Mouse (Mus musculus): Measurements from ENCODE around the gene Gnb1l. TPM values are rescaled to one million over a fixed set of nuclear protein-coding genes. Genes with fewer than 3 reads are reported as not detected.

The Gnb1l gene
- polyA plus RNA-seq (2017; shearing (Covaris generic)): 6.7 TPM

GRCm38 (mm10) chr16:18498558-18498990 is at the start of gene Gnb1l, which contains the start of gene Rtl10:
Gene Gnb1l (plus strand): TSS chr16:18498713.
Gene Rtl10 (plus strand): TSS chr16:18498901.

GRCm38 (mm10) chr16:18589804-18590790 is 91.6 kb downstream of the Gnb1l start, which contains the start of gene Tbx1:
Gene Tbx1 (minus strand): TSS chr16:18590671.

Other genes starting within 250 kb of the Gnb1l start
- gene Ranbp1, start 250.0 kb upstream of the Gnb1l start, polyA plus RNA-seq (2017; shearing (Covaris generic)): 159 TPM
- not detected for gene Gm49776, start 240.4 kb upstream of the Gnb1l start, polyA plus RNA-seq (2017; shearing (Covaris generic))
- gene Dgcr8, start 209.5 kb upstream of the Gnb1l start, polyA plus RNA-seq (2017; shearing (Covaris generic)): 11.0 TPM
- gene Tango2, start 150.6 kb upstream of the Gnb1l start, polyA plus RNA-seq (2017; shearing (Covaris generic)): 29.3 TPM
- gene Arvcf, start 150.5 kb upstream of the Gnb1l start, polyA plus RNA-seq (2017; shearing (Covaris generic)): 1.4 TPM
- 24.8 TPM for gene Txnrd2, start 72.3 kb upstream of the Gnb1l start, polyA plus RNA-seq (2017; shearing (Covaris generic))
- gene Comt, start 71.9 kb upstream of the Gnb1l start, polyA plus RNA-seq (2017; shearing (Covaris generic)): 19.1 TPM
- not detected for gene Rtl10, start 188 bp downstream of the Gnb1l start, polyA plus RNA-seq (2017; shearing (Covaris generic))
- not detected for gene Tbx1, start 92.0 kb downstream of the Gnb1l start, polyA plus RNA-seq (2017; shearing (Covaris generic))
- gene Gp1bb, start 123.7 kb downstream of the Gnb1l start, polyA plus RNA-seq (2017; shearing (Covaris generic)): not detected
- gene Gm49601, start 127.7 kb downstream of the Gnb1l start, polyA plus RNA-seq (2017; shearing (Covaris generic)): 0.89 TPM
- 0.46 TPM for gene Sept5, start 131.2 kb downstream of the Gnb1l start, polyA plus RNA-seq (2017; shearing (Covaris generic))